Mouse (Mus musculus) kidney, adult 2 months (tissue): ENCODE measurements around the gene Gm13275.
"Not testable (repeated sequence)": the region's sequence is repeated elsewhere in the genome, so short reads cannot be mapped to it uniquely, and the experiment has no call there.

Experiments
- CTCF ChIP-seq: fragments of 200-500 bp; conservative IDR thresholded peaks from 2 replicates; pipeline ENCODE4 v1.5.1; 2011; ENCODE audit warnings: low read depth, mild to moderate bottlenecking, control low read depth, low read length, moderate library complexity, mixed read lengths; ENCODE audit not compliant: insufficient read depth, insufficient read length
- POLR2A ChIP-seq: fragments of 200-500 bp; IDR thresholded peaks from one replicate; pipeline ENCODE4 v1.6.1; 2011; ENCODE audit warnings: low read depth, low read length, control low read depth

- TF ChIP-seq POLR2A, CTCF: not testable (repeated sequence)
Measured at GRCm38 (mm10) chr4:88802954-88803353, 8.7 kb downstream of the Gm13275 start, which contains the start of gene Gm13287.
